Mouse (Mus musculus): ENCODE data around the gene Anp32b.

DNA sequence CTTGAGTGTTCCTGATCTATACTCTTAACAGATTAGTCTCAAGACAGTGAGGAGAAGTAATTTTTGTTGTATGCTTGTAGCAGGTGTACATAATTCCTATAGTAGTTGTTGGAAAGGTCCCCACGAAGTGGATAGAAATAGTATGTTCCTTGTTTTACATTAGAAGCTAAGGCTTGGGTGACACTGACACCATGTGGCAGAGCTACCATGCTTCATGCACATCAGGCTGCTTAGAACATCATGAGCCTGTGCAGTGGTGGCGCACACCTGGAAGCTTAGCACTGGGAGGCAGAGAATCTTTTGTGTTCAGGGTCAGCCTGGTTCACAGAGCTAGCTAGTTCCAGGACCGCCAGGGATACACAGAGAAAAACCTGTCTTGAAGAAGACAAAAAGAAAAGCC lies 15.0 kb downstream of the Anp32b start:
- no peak for TF ChIP-seq CTCF (IDR thresholded peaks at IDR 0.05; ENCODE audit: insufficient read depth, low read depth, low read length)
- no peak for TF ChIP-seq POLR2A (IDR thresholded peaks at IDR 0.05; ENCODE audit: insufficient read depth, low read depth, low read length)
